Mouse (Mus musculus): Measurements from ENCODE around the gene Esrra. TPM values are rescaled to one million over a fixed set of nuclear protein-coding genes. Genes with fewer than 3 reads are reported as not detected.
"Not testable (repeated sequence)": the region's sequence is repeated elsewhere in the genome, so short reads cannot be mapped to it uniquely, and the experiment has no call there.

Gene Esrra
- polyA plus RNA-seq, 1 experiment from 2014 or later: 5.0 TPM

DNA sequence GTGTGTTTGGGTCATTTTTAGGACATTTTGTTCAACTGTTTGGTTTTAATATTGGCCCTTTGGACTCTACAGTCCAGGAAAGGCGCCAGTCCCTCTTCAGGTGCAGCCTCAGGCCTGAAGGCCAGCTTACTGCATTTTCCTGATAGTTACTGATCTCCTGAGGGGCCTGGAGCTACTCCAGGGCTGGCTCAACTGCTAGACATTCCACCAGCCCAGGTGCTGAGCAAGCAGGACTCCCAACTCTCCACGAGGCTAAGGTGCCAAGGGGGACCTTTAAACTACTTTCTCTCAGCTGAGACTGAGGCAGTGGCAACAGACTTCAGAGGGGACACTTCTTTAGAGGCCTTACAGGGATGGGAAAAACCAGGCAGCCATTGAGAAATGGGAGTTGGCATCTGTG, 16.8 kb downstream of the Esrra start:
- DNase-seq (ENCODE audit: low spot score): no peak
- Histone ChIP-seq H3K9ac (ENCODE audit: low read depth, low read length) (no peak overlapping the region), H3K27ac (ENCODE audit: low read depth, low read length) (no peak overlapping the region), H3K27me3 (ENCODE audit: control insufficient read depth, insufficient read depth, low read length) (no peaks in the 10 kb centered on the region), H3K36me3 (ENCODE audit: control insufficient read depth, insufficient read depth, low read length) (peaks cover 5% of the 10 kb centered on the region), H3K4me1 (replicated peaks; ENCODE audit: control insufficient read depth, insufficient read depth, low read length) (peaks cover 10% of the 10 kb centered on the region), H3K4me2 (replicated peaks; ENCODE audit: low read depth, low read length) (no peak overlapping the region), H3K4me3 (ENCODE audit: low read depth, low read length) (no peak overlapping the region), H3K9me3 (ENCODE audit: control insufficient read depth, low read length) (no peaks in the 10 kb centered on the region)
- 83% methylated on average over 2 of the region's 2 CpGs for WGBS
- ATAC-seq (ENCODE audit: low FRiP score): no peak

DNA sequence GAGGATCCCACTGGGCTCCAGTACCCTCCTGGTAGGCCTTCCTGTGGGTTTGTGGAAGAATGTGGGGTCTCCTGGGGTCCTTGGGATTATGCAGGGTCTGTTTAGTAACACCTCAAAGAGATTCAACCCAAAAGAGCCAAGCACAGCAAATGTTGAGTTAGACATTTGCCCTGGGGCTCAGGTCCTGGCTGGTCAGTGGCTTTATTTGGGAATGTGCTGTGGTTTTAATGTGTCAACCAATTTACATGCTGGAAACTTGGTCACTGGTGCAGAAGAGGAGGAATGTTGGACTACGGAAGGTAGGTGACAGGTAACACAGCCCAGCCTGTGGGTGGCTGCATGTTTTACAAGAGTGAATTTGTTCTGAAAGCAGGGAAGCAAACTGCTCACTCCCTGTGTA, 18.6 kb downstream of the Esrra start:
- Histone ChIP-seq H3K27ac (ENCODE audit: low read depth, low read length) (no peak overlapping the region), H3K9ac (ENCODE audit: low read depth, low read length) (no peak overlapping the region), H3K4me1 (replicated peaks; ENCODE audit: control insufficient read depth, insufficient read depth, low read length) (0 out of 2 replicates have a peak, but pooled peaks cover 3% of the 10 kb centered on the region), H3K27me3 (ENCODE audit: control insufficient read depth, insufficient read depth, low read length) (no peaks in the 10 kb centered on the region), H3K36me3 (ENCODE audit: control insufficient read depth, insufficient read depth, low read length) (peaks cover 5% of the 10 kb centered on the region), H3K9me3 (ENCODE audit: control insufficient read depth, low read length) (no peaks in the 10 kb centered on the region), H3K4me3 (ENCODE audit: low read depth, low read length) (no peak overlapping the region), H3K4me2 (replicated peaks; ENCODE audit: low read depth, low read length) (no peak overlapping the region)
- no peak for ATAC-seq (ENCODE audit: low FRiP score)
- WGBS: 100% methylated on average over 1 of the region's 1 CpGs
- no peak for DNase-seq (ENCODE audit: low spot score)

DNA sequence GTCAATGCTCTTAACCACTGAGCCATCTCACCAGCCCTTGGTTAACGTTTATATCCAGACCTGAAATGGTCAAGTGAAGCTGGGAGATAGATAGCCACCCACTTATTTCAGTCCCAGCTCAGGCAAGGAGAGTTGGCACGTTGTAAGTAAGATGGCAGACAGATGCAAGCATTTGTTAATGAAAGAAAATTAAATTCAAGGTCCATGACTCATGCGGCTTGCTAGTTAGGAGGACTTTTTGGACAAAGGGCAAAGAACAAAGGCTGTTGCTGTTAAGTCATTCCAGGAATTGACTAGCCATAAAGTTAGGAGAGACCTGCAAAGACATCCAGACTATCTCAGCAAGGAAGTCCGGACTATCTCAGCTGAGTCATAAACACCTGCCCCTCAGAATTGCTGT, 22.0 kb downstream of the Esrra start:
- DNase-seq (ENCODE audit: low spot score) (no peak), ATAC-seq (ENCODE audit: low FRiP score) (no peak)
- Histone ChIP-seq H3K4me2 (replicated peaks; ENCODE audit: low read depth, low read length) (no peak overlapping the region), H3K4me1 (replicated peaks; ENCODE audit: control insufficient read depth, insufficient read depth, low read length) (no peaks in the 10 kb centered on the region), H3K36me3 (ENCODE audit: control insufficient read depth, insufficient read depth, low read length) (no peaks in the 10 kb centered on the region), H3K27ac (ENCODE audit: low read depth, low read length) (no peak overlapping the region), H3K4me3 (ENCODE audit: low read depth, low read length) (no peak overlapping the region), H3K9ac (ENCODE audit: low read depth, low read length) (no peak overlapping the region), H3K27me3 (ENCODE audit: control insufficient read depth, insufficient read depth, low read length) (no peaks in the 10 kb centered on the region), H3K9me3 (ENCODE audit: control insufficient read depth, low read length) (no peaks in the 10 kb centered on the region)
- 85% methylated on average over 4 of the region's 4 CpGs for WGBS

DNA sequence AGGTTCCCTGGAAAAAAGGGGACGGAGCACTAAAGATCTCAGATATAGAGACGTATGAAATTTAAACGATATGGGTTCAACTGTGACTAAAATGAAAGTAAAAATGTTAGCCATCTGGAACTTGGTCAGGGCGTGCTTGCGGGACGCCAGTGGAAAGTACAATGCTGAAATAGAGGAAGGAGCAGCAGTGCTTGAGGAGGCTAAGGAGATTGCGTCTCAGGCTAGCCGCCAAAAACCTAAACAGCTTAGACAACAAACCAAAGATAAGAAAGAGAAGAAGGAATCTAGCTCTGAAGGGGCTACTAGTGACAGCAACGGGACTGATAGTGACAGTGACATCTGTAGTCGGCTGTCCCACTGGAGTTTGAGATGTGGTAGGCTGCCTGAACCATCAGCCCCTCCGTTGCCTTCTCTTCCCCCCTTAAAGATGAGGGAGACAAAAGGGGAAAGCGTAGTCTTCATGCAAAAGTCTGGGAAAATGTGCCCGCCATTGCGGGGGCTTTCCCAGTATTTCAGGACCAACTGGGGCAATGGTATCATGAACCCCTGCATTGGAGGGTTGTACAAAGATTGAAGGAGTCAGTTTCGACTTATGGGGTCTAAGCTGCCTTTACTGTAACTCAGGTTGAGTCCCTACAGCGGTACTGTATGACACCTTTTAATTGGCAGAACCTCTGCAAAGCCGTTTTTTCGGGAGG, 25.9 kb downstream of the Esrra start:
- not testable (repeated sequence) for H3K9me3 ChIP-seq (ENCODE audit: control insufficient read depth, low read length); H3K9ac ChIP-seq (ENCODE audit: low read depth, low read length); H3K36me3 ChIP-seq (ENCODE audit: control insufficient read depth, insufficient read depth, low read length); H3K4me3 ChIP-seq (ENCODE audit: low read depth, low read length); ATAC-seq (ENCODE audit: low FRiP score); H3K4me1 ChIP-seq (replicated peaks; ENCODE audit: control insufficient read depth, insufficient read depth, low read length); H3K4me2 ChIP-seq (replicated peaks; ENCODE audit: low read depth, low read length); H3K27me3 ChIP-seq (ENCODE audit: control insufficient read depth, insufficient read depth, low read length); H3K27ac ChIP-seq (ENCODE audit: low read depth, low read length); DNase-seq (ENCODE audit: low spot score)
- 89% methylated on average over 18 of the region's 18 CpGs for WGBS

DNA sequence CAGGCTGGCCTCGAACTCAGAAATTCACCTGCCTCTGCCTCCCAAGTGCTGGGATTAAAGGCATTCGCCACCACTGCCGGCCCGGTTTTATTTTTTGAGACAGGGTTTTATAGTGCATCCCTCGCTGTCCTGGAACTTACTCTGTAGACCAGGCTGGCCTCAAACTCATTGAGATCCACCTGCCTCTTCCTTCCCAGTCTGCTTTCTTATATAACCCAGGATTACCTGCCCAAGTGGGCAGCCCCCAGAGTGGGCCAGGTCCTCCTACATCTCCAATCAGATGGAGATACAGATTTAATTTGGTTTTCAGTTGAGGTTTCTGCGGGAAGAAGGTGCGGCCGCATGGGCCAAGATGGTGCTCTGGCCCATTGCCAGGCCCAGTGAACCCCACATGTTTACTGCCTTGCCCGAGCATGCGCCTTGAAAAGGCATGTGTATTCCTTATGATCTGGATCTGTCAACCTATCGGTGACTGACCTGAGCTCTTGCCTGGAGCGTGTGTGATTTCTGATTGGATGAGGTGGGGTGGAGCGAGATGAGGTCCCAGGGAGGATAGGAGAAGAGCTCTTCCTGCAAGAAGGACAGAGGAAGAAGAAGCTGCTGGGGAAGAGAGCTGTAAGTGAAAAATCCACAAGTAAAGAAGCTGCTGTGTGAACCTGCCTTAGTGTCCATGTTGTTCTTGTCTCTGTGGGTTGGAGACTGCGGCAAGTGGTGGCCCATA, 27.7 kb downstream of the Esrra start:
- 92% methylated on average over 14 of the region's 14 CpGs for WGBS
- no peaks in the 10 kb centered on the region for H3K9me3 ChIP-seq (ENCODE audit: control insufficient read depth, low read length)
- DNase-seq (ENCODE audit: low spot score): no peak

DNA sequence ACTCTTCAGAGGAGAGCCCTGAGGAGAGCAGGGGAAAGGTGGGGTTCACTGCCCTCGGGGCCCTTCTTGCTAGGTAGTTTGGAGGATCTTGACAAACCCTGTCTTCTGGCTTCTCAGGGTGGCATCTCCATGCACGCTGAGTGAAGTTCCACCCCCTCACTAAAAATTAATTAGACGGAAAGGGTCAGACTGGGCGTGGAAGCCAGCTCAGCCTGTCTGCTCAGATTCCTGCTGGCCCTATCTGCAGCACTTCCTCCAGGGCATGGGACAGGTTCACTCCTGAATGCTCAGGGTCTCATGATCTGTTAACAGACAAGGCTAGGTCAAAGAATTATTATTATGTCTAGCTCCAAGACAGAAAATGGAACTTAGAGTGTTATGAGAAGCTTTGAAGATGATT, 29.1 kb downstream of the Esrra start:
- DNase-seq (ENCODE audit: low spot score) (no peak), ATAC-seq (ENCODE audit: low FRiP score) (no peak)
- Histone ChIP-seq H3K27me3 (ENCODE audit: control insufficient read depth, insufficient read depth, low read length) (no peaks in the 10 kb centered on the region), H3K9ac (ENCODE audit: low read depth, low read length) (no peak overlapping the region), H3K27ac (ENCODE audit: low read depth, low read length) (no peak overlapping the region), H3K36me3 (ENCODE audit: control insufficient read depth, insufficient read depth, low read length) (no peaks in the 10 kb centered on the region), H3K4me1 (replicated peaks; ENCODE audit: control insufficient read depth, insufficient read depth, low read length) (no peaks in the 10 kb centered on the region), H3K4me2 (replicated peaks; ENCODE audit: low read depth, low read length) (no peak overlapping the region), H3K4me3 (ENCODE audit: low read depth, low read length) (no peak overlapping the region), H3K9me3 (ENCODE audit: control insufficient read depth, low read length) (no peaks in the 10 kb centered on the region)
- 70% methylated on average over 4 of the region's 4 CpGs for WGBS

More for the DNA sequence above, 27.7 kb downstream of the Esrra start:
- H3K4me2 ChIP-seq (replicated peaks; ENCODE audit: low read depth, low read length): no peak overlapping the region
- H3K4me1 ChIP-seq (replicated peaks; ENCODE audit: control insufficient read depth, insufficient read depth, low read length): no peaks in the 10 kb centered on the region
- no peaks in the 10 kb centered on the region for H3K27me3 ChIP-seq (ENCODE audit: control insufficient read depth, insufficient read depth, low read length)
- no peaks in the 10 kb centered on the region for H3K36me3 ChIP-seq (ENCODE audit: control insufficient read depth, insufficient read depth, low read length)
- H3K27ac ChIP-seq (ENCODE audit: low read depth, low read length): no peak overlapping the region
- H3K9ac ChIP-seq (ENCODE audit: low read depth, low read length): no peak overlapping the region
- no peak overlapping the region for H3K4me3 ChIP-seq (ENCODE audit: low read depth, low read length)
- no peak for ATAC-seq (ENCODE audit: low FRiP score)

DNA sequence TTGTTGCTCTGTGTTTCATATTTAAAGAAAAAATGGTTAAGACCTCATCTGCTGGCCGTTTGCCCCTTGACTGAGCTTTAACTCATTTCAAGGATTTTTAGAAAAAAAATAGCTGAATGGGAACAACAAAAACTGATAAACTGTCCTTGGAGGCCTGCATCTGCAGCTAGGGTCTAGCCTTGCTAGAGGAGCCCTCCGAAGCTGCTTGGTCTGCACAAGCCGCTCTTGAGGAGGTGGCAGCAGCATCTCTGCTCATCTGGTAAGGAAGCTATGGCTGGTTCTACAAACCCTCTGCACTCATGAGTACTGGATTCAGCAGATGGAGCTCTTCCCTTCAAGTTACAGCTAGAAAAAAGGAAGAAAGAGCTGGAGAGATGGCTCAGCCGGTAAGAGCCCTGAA, 43.6 kb downstream of the Esrra start:
- 84% methylated on average over 4 of the region's 4 CpGs for WGBS
- Histone ChIP-seq H3K4me3 (ENCODE audit: low read depth, low read length) (no peak overlapping the region), H3K36me3 (ENCODE audit: control insufficient read depth, insufficient read depth, low read length) (no peaks in the 10 kb centered on the region), H3K4me2 (replicated peaks; ENCODE audit: low read depth, low read length) (no peak overlapping the region), H3K9me3 (ENCODE audit: control insufficient read depth, low read length) (0 out of 2 replicates have a peak, but pooled peaks cover 3% of the 10 kb centered on the region), H3K4me1 (replicated peaks; ENCODE audit: control insufficient read depth, insufficient read depth, low read length) (no peaks in the 10 kb centered on the region), H3K27me3 (ENCODE audit: control insufficient read depth, insufficient read depth, low read length) (no peaks in the 10 kb centered on the region), H3K27ac (ENCODE audit: low read depth, low read length) (no peak overlapping the region), H3K9ac (ENCODE audit: low read depth, low read length) (no peak overlapping the region)
- ATAC-seq (ENCODE audit: low FRiP score) (no peak), DNase-seq (ENCODE audit: low spot score) (no peak)

DNA sequence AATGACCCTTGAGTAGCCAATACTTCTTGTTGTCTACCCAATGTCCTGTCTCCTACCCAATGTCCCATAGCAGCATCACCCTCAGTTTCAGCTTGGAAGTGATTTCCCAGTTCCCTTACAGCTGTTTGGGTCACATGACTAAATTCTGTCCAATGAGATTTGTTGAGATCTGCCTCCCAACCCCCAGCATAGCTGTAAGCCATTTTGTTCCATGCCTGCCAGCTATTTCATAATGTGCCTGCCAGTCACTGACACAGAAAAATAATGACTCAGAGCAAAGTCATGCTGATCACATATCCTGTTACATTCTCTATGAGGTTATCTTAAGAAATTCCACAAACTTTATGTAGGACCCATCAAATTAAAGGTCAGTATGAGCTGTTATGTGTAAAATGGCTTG, 44.8 kb downstream of the Esrra start:
- H3K9me3 ChIP-seq (ENCODE audit: control insufficient read depth, low read length): 0 out of 2 replicates have a peak, but pooled peaks cover 3% of the 10 kb centered on the region
- H3K27ac ChIP-seq (ENCODE audit: low read depth, low read length): no peak overlapping the region
- H3K9ac ChIP-seq (ENCODE audit: low read depth, low read length): no peak overlapping the region
- no peaks in the 10 kb centered on the region for H3K36me3 ChIP-seq (ENCODE audit: control insufficient read depth, insufficient read depth, low read length)
- no peaks in the 10 kb centered on the region for H3K27me3 ChIP-seq (ENCODE audit: control insufficient read depth, insufficient read depth, low read length)
- DNase-seq (ENCODE audit: low spot score): no peak
- no peaks in the 10 kb centered on the region for H3K4me1 ChIP-seq (replicated peaks; ENCODE audit: control insufficient read depth, insufficient read depth, low read length)
- no peak for ATAC-seq (ENCODE audit: low FRiP score)
- H3K4me2 ChIP-seq (replicated peaks; ENCODE audit: low read depth, low read length): no peak overlapping the region
- H3K4me3 ChIP-seq (ENCODE audit: low read depth, low read length): no peak overlapping the region

DNA sequence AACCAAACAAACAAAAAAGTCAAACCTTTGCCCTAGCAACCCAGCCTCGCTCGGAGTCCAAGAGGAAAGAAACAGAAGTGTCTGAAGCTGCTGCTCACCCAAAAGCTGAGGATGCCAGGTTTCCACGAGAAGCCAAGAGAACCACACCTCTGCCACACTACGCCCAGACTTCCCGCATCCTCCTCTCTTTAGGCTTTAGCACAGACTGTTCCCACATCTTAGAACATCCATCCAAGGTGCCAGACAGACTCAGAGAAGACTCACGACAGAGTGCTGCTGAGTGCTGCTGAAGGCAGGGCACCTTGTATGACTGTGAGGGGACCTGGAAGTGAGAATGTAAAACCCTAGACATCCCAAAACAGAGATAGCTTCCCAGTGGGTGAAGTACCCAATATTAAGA, 45.8 kb downstream of the Esrra start:
- Histone ChIP-seq H3K4me3 (ENCODE audit: low read depth, low read length) (no peak overlapping the region), H3K9me3 (ENCODE audit: control insufficient read depth, low read length) (0 out of 2 replicates have a peak, but pooled peaks cover 3% of the 10 kb centered on the region), H3K9ac (ENCODE audit: low read depth, low read length) (no peak overlapping the region), H3K27ac (ENCODE audit: low read depth, low read length) (no peak overlapping the region), H3K27me3 (ENCODE audit: control insufficient read depth, insufficient read depth, low read length) (no peaks in the 10 kb centered on the region), H3K4me2 (replicated peaks; ENCODE audit: low read depth, low read length) (no peak overlapping the region), H3K4me1 (replicated peaks; ENCODE audit: control insufficient read depth, insufficient read depth, low read length) (no peaks in the 10 kb centered on the region), H3K36me3 (ENCODE audit: control insufficient read depth, insufficient read depth, low read length) (no peaks in the 10 kb centered on the region)
- ATAC-seq (ENCODE audit: low FRiP score) (no peak), DNase-seq (ENCODE audit: low spot score) (no peak)
- WGBS: 87% methylated on average over 6 of the region's 6 CpGs
